Mouse (Mus musculus) liver, adult 2 months (tissue): Measurements from ENCODE around the gene Nradd.

Source experiments
- CTCF ChIP-seq: fragments of 200-500 bp; IDR thresholded peaks from 2 replicates; pipeline ENCODE4 v1.5.1; 2011; ENCODE audit warnings: low read depth, low read length, control low read depth
- POLR2A ChIP-seq: fragments of 200-500 bp; IDR thresholded peaks from 2 replicates; pipeline ENCODE4 v1.6.1; 2011; ENCODE audit warnings: low read length, control low read depth; ENCODE audit not compliant: insufficient read depth; ENCODE audit errors: extremely low read depth

DNA sequence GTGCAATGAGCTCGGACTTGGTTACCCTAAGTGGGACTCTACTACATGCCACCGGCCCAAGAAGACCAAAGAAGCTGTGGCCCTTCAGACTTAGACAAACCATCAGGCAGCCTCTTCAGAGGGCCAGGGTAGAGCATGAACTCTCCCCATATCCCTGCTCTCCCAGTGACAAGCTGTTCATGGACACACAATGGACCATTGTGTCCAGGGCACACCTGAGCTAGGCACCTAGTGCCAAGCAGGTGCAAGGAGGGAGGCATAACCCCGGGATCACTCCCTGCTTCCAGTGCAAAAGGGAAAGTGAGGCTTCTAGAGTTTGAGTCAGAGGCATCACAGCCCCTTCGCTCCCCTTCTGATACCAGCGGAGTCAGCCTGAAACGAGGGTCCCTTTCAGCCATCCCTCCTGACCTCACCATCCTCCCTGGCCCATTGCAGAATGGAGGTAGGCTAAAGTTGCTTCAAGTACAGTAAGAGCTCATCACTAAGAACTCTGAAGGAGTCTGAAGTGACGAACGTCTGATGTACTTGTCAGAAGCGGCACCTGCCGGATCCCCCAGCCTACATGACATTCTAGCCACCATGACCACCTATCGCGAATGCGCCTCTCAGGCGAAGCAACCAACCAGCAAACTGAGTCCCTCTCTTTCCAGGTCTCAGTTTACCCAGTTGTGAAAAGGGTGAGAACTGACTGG is 28.9 kb upstream of the Nradd start:
- no peak for TF ChIP-seq POLR2A
- no peak for TF ChIP-seq CTCF
